Mouse (Mus musculus) 3T3-L1 (cell line): Measurements from ENCODE around the gene Olfr809.

Experiments used
- DNase-seq: peaks from one replicate; pipeline ENCODE4 v3.0.0-alpha.2; 2015; ENCODE audit warnings: low read depth, low spot score

Gene Olfr809

DNA sequence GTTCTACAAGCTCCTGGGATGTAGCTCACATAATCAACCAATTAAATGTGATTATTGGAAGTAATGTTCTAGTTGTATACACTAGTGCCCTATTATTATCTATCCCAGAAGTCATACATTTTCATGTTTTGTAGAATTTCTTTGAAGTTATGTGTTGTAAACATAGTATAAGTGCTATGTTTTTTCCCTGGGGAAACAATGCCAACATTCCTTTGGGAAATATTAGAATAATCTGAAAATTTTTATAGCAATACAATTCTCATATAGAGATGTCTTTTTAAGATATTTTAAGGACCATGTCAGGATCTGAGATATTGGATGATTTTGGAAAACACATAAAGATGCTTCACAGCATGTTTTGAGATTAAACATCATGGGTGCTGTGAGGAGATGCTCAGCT, at the start of gene Olfr809:
Gene Olfr809, plus strand, starts transcription at position 301 of the 400 bp plus-strand sequence.
- DNase-seq: no peak

DNA sequence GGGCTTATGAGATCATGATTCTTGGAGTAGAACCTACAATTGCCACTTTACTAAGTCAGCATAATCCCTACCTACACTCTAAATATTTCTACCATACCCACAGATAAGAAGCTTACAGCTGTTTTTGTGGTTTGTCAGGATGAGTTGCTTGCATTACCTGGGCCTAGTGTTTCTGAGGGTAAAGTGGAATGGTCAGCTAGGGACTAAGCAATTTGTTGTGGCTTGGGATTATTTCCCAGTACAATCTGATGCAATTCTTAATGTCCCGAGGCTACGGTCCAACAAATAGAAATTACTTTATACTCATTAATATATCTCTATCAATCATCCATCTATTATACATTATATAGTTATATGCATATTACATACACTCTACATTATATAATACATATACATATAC, 45.2 kb upstream of the Olfr809 start, which contains the start of gene Olfr805:
Gene Olfr805, minus strand, starts transcription at position 101 of the 400 bp plus-strand sequence.
- DNase-seq: no peak

DNA sequence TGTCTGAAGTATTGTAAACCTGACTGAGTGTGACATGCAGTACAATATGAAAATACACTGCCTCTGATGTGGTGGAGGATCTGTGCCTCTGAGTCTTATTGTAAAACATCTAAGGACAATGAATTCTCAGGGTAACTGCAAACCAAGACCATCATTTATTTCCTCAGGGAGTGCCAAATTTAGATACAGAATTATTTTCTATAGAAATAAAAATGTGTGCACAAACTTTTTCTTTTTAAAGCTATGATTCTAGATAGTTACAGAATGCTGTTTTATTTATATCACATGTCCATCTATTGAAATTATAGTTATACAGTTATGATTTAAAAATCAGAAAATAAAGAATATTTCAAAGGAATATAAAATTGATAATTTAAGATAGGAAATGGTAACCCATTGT, 32.6 kb upstream of the Olfr809 start, which contains the start of gene Olfr806:
Gene Olfr806, minus strand, starts transcription at position 101 of the 400 bp plus-strand sequence.
- no peak for DNase-seq

DNA sequence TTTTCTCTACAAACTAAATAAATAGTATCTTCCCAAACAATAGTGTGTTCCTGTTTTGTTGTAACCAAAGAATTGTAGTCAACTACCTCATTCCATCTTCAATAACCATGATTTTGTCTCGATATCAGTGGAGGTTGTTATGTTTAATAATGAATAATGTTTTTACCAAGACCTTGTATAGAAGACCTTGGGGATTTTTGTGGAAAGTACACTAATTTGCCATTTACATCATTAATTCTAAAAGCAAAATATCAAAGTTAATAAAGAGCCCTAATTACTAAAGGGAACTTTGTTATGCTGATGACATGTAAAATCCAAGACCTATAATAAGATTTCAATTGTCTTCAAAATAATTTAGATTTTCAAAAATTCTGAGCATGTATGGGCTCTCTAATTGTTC, 16.7 kb upstream of the Olfr809 start, which contains the start of gene Olfr807:
Gene Olfr807, minus strand, starts transcription at position 101 of the 400 bp plus-strand sequence.
- no peak for DNase-seq

DNA sequence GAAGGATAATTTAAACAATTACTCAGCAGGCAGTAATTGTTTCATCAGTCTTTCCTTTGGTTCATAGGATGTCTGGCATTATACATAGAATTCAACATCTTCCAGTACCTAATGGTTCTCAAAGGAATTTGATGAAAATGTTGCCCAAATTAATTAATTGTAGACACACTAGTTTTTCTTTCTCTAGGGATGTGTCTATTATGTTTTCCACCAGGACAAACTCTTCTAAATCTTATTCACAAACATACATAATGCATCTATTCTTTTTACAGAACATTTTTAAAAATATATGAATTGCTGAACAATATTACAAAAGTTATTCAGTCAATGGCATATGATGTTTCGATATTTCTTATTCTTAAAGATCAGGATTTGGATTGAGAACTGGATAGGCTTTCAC, 9.3 kb upstream of the Olfr809 start, which contains the start of gene Olfr808:
Gene Olfr808, plus strand, starts transcription at position 301 of the 400 bp plus-strand sequence.
- DNase-seq: no peak

DNA sequence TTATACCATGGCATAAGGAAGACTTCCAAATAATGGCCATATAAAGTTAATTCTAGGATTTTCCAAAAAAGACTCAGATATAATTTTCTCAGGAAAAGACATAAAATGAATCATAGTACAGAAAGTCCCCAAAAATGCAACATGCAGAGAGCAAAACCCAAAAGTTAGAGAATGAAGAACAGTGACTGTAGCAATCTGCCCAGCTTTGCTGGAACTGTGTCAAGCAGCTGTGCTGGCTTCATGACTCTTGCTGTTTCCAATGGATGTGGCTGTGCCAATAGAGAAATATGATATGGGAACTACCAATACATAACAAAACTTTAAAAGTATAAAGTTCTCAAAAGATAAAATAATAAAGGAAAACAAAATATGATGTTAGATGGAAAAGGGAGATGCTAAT, 3.7 kb downstream of the Olfr809 start:
- DNase-seq: no peak

DNA sequence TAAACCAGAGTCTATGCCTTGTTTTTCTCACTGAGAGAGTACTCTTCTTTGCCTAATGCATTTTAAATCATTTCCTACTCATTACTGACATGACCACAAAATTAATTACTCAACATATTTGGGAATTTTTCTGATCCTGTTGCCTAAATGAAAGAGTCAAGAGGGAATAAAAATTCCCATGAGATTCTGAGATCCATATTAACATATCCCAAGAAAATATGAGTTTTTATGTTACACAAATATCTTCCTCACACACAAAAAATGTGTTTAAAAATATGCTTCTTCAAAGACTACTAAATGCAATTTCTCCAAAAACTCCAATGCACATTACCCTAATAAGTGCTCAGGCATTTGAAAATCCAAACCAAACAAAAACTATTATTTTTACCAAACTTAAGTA, 20.4 kb downstream of the Olfr809 start, which contains the start of gene Olfr810:
Gene Olfr810, minus strand, starts transcription at position 101 of the 400 bp plus-strand sequence.
- no peak for DNase-seq

DNA sequence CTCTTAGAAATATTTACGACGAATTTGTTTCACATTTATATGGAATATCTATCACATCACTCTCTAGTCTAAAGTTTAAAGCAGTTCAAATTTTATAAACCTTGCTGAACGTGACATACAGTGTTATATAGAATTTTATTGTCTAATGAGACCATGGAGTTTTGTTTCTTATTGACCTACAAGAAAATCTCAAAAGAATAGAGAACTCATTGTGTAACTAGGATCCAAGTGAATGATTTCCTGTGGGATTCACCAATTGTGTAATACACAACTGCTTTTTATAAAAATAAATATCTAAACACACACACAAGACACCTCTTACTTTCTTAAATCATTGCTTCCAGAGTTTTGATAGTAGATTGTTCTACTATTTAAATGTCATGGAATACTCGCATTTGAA, 29.9 kb downstream of the Olfr809 start, which contains the start of gene Olfr811:
Gene Olfr811, minus strand, starts transcription at position 101 of the 400 bp plus-strand sequence.
- no peak for DNase-seq
